Mouse (Mus musculus) kidney, adult 2 months (tissue): Measurements from ENCODE around the gene Gm17577.
"Not testable (repeated sequence)": the region's sequence is repeated elsewhere in the genome, so short reads cannot be mapped to it uniquely, and the experiment has no call there.

Source experiments
- CTCF ChIP-seq: fragments of 200-500 bp; conservative IDR thresholded peaks from 2 replicates; pipeline ENCODE4 v1.5.1; 2011; ENCODE audit warnings: low read depth, mild to moderate bottlenecking, control low read depth, low read length, moderate library complexity, mixed read lengths; ENCODE audit not compliant: insufficient read depth, insufficient read length
- POLR2A ChIP-seq: fragments of 200-500 bp; IDR thresholded peaks from one replicate; pipeline ENCODE4 v1.6.1; 2011; ENCODE audit warnings: low read depth, low read length, control low read depth

DNA sequence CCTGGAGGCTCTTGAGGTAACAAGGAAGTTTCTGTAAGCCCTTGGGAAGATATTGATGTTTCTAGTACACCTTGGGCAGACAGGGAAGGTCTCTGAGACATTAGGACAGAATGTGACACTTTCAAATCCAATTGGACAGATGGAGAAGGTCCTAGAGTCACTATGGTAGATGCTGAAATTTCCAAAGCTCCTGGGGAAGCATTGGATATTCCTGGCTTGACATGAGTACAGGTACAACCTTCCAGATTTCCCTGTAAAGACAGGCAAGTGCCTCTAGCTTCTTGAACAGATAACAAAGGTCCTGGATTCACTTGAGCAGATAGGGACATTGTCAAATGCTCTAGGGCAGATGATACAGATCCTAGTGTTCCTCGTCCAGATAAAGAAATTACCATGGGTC is 24.3 kb downstream of the Gm17577 start, which contains the start of gene Srsx:
- TF ChIP-seq CTCF, POLR2A: not testable (repeated sequence)
